Mouse (Mus musculus): ENCODE measurements at regions not wholly inside any gene's neighbourhood (a gene's known extent, or its start where the extent isn't known, plus 50 kb on each side); places are given as distances from the start of the nearest gene placed in this dataset.

GRCm38 (mm10) chr8:115420536-115420935 is 287.1 kb downstream of the Maf start:
- TF ChIP-seq CTCF (IDR thresholded peaks at IDR 0.05; ENCODE audit: control insufficient read depth, insufficient read depth, low read length) (no peak), POLR2A (IDR thresholded peaks at IDR 0.05; ENCODE audit: borderline replicate concordance, control insufficient read depth, low read depth, low read length) (no peak)
